Mouse (Mus musculus) myocyte (in vitro differentiated cells): ENCODE results near the gene Msrb3. TPM values are rescaled to one million over a fixed set of nuclear protein-coding genes. Genes with fewer than 3 reads are reported as not detected.

Experiments used
- H3K27me3 ChIP-seq: one replicate; pipeline ENCODE4 v1.6.1; 2011; ENCODE audit not compliant: control insufficient read depth, insufficient read depth, insufficient read length
- H3K36me3 ChIP-seq: one replicate; pipeline ENCODE4 v1.6.1; 2011; ENCODE audit not compliant: control insufficient read depth, insufficient read depth
- H3K4me2 ChIP-seq: one replicate; pipeline ENCODE4 v1.6.1; 2011; ENCODE audit warnings: low read depth, control low read depth
- H3K4me3 ChIP-seq: one replicate; pipeline ENCODE4 v1.5.1; 2011; ENCODE audit warnings: mild to moderate bottlenecking, control low read depth, moderate library complexity
- H3K79me2 ChIP-seq: one replicate; pipeline ENCODE4 v1.6.1; 2011; ENCODE audit not compliant: control insufficient read depth, insufficient read depth
- H3ac ChIP-seq: one replicate; pipeline ENCODE4 v1.6.1; 2011; ENCODE audit not compliant: control insufficient read depth, insufficient read length
- CEBPB ChIP-seq: IDR thresholded peaks from 2 replicates; pipeline ENCODE4 v1.6.1; 2011; ENCODE audit warnings: mild to moderate bottlenecking, moderate library complexity; ENCODE audit not compliant: poor library complexity, insufficient read depth, severe bottlenecking
- E2F4 ChIP-seq: IDR thresholded peaks from one replicate; pipeline ENCODE4 v1.6.1; 2011; ENCODE audit warnings: mild to moderate bottlenecking, control low read depth, moderate library complexity; ENCODE audit not compliant: insufficient read depth
- MAX ChIP-seq: IDR thresholded peaks from one replicate; pipeline ENCODE4 v1.6.1; 2011; ENCODE audit warnings: low read depth, mild to moderate bottlenecking, control low read depth
- MYOD1 ChIP-seq, 3 experiments: IDR thresholded peaks; one replicate each; pipeline ENCODE4 v1.6.1; 2011; ENCODE audit warnings: control low read depth in 2 of 3, low read depth in 2 of 3, mild to moderate bottlenecking in 2 of 3, moderate library complexity in 1 of 3; ENCODE audit not compliant: insufficient read length in 2 of 3, control insufficient read depth in 1 of 3
- MYOG ChIP-seq, 3 experiments: IDR thresholded peaks; one replicate each; pipeline ENCODE4 v1.6.1; 2011; ENCODE audit warnings: control low read depth in 2 of 3, low read depth in 2 of 3, mild to moderate bottlenecking in 2 of 3; ENCODE audit not compliant: insufficient read length in 2 of 3, control insufficient read depth in 1 of 3, insufficient read depth in 1 of 3
- POLR2A ChIP-seq: IDR thresholded peaks from one replicate; pipeline ENCODE4 v1.6.1; 2011; ENCODE audit warnings: low read depth, mild to moderate bottlenecking, control low read depth, moderate library complexity; ENCODE audit not compliant: insufficient read length
- POLR2AphosphoS2 ChIP-seq: IDR thresholded peaks from one replicate; pipeline ENCODE4 v1.6.1; 2011; ENCODE audit warnings: low read depth, control low read depth; ENCODE audit not compliant: insufficient read length
- REST ChIP-seq: IDR thresholded peaks from one replicate; pipeline ENCODE4 v1.6.1; 2011; ENCODE audit warnings: mild to moderate bottlenecking, control low read depth, moderate library complexity; ENCODE audit not compliant: insufficient read depth, insufficient read length
- SRF ChIP-seq: IDR thresholded peaks from one replicate; pipeline ENCODE4 v1.6.1; 2011; ENCODE audit warnings: low read depth; ENCODE audit not compliant: control insufficient read depth, insufficient read length
- TCF12 ChIP-seq: IDR thresholded peaks from one replicate; pipeline ENCODE4 v1.6.1; 2011; ENCODE audit warnings: mild to moderate bottlenecking, control low read depth; ENCODE audit not compliant: poor library complexity, insufficient read depth, severe bottlenecking
- TCF3 ChIP-seq: IDR thresholded peaks from one replicate; pipeline ENCODE4 v1.6.1; 2011; ENCODE audit warnings: low read depth, control low read depth; ENCODE audit not compliant: insufficient read length
- USF1 ChIP-seq: IDR thresholded peaks from one replicate; pipeline ENCODE4 v1.6.1; 2011; ENCODE audit warnings: low read depth, mild to moderate bottlenecking, control low read depth, moderate library complexity
- polyA plus RNA-seq: library from polyadenylated mRNA; unstranded; fragments of >200 nt; fragmentation: generic; extraction: Trizol; gene quantifications from one replicate; pipeline ENCODE4 v1.2.1, GENCODE M21; 2012; ENCODE audit warnings: missing spikeins

Msrb3 gene
- polyA plus RNA-seq, 1 experiment, result 8.5 TPM

- Histone ChIP-seq H3K4me3 (no peak overlapping the region), H3K79me2 (no peaks in the 10 kb centered on the region), H3ac (no peak overlapping the region), H3K4me2 (no peak overlapping the region), H3K27me3 (no peaks in the 10 kb centered on the region), H3K36me3 (peaks cover 30% of the 10 kb centered on the region)
- TF ChIP-seq POLR2AphosphoS2 (no peak), TCF12 (no peak), MYOD1 (IDR thresholded peaks at IDR 0.05; ENCODE audit: control insufficient read depth in 1 of 3, insufficient read length in 2 of 3, low read depth in 2 of 3) (no peak), REST (no peak), POLR2A (no peak), E2F4 (no peak), MYOG (IDR thresholded peaks at IDR 0.05; ENCODE audit: control insufficient read depth in 1 of 3, insufficient read depth in 1 of 3, insufficient read length in 2 of 3, low read depth in 2 of 3) (no peak), CEBPB (no peak), SRF (no peak), TCF3 (no peak), MAX (no peak), USF1 (no peak)
Measured at GRCm38 (mm10) chr10:120926156-120926555, 27.3 kb upstream of the Msrb3 start.

- H3ac ChIP-seq, result no peak overlapping the region
- H3K4me3 ChIP-seq, result no peak overlapping the region
- H3K27me3 ChIP-seq, result no peaks in the 10 kb centered on the region
- TF ChIP-seq MAX, result no peak
- no peak for TF ChIP-seq CEBPB
- no peak for TF ChIP-seq USF1
- no peak for TF ChIP-seq TCF12
- TF ChIP-seq POLR2A, result no peak
- no peak for TF ChIP-seq E2F4
- no peak for TF ChIP-seq MYOG (IDR thresholded peaks at IDR 0.05; ENCODE audit: control insufficient read depth in 1 of 3, insufficient read depth in 1 of 3, insufficient read length in 2 of 3, low read depth in 2 of 3)
- TF ChIP-seq TCF3, result no peak
- no peak for TF ChIP-seq REST
- no peak for TF ChIP-seq MYOD1 (IDR thresholded peaks at IDR 0.05; ENCODE audit: control insufficient read depth in 1 of 3, insufficient read length in 2 of 3, low read depth in 2 of 3)
- TF ChIP-seq SRF, result no peak
- no peak for TF ChIP-seq POLR2AphosphoS2
- H3K79me2 ChIP-seq, result no peaks in the 10 kb centered on the region
- H3K4me2 ChIP-seq, result no peak overlapping the region
- H3K36me3 ChIP-seq, result peaks cover 30% of the 10 kb centered on the region
Measured at GRCm38 (mm10) chr10:120921501-120921900, 22.6 kb upstream of the Msrb3 start.

- no peak for TF ChIP-seq MYOG (IDR thresholded peaks at IDR 0.05; ENCODE audit: control insufficient read depth in 1 of 3, insufficient read depth in 1 of 3, insufficient read length in 2 of 3, low read depth in 2 of 3)
- TF ChIP-seq TCF12, result no peak
- TF ChIP-seq CEBPB, result no peak
- no peak for TF ChIP-seq SRF
- TF ChIP-seq USF1, result no peak
- no peak for TF ChIP-seq POLR2AphosphoS2
- no peak for TF ChIP-seq TCF3
- no peak for TF ChIP-seq MAX
- TF ChIP-seq POLR2A, result no peak
- no peak for TF ChIP-seq MYOD1 (IDR thresholded peaks at IDR 0.05; ENCODE audit: control insufficient read depth in 1 of 3, insufficient read length in 2 of 3, low read depth in 2 of 3)
- TF ChIP-seq E2F4, result no peak
- no peak for TF ChIP-seq REST
- Histone ChIP-seq H3ac (no peak overlapping the region), H3K4me2 (no peak overlapping the region), H3K36me3 (peaks cover 25% of the 10 kb centered on the region), H3K79me2 (no peaks in the 10 kb centered on the region), H3K4me3 (no peak overlapping the region), H3K27me3 (no peaks in the 10 kb centered on the region)
Measured at GRCm38 (mm10) chr10:120920604-120921003, 21.7 kb upstream of the Msrb3 start.

- no peak overlapping the region for H3K4me2 ChIP-seq
- H3K27me3 ChIP-seq, result no peaks in the 10 kb centered on the region
- no peak overlapping the region for H3ac ChIP-seq
- TF ChIP-seq USF1, result no peak
- TF ChIP-seq POLR2AphosphoS2, result no peak
- TF ChIP-seq TCF3, result no peak
- no peak for TF ChIP-seq SRF
- TF ChIP-seq POLR2A, result no peak
- TF ChIP-seq REST, result no peak
- TF ChIP-seq E2F4, result no peak
- TF ChIP-seq MYOD1 (IDR thresholded peaks at IDR 0.05; ENCODE audit: control insufficient read depth in 1 of 3, insufficient read length in 2 of 3, low read depth in 2 of 3), result no peak
- TF ChIP-seq CEBPB, result no peak
- TF ChIP-seq MYOG (IDR thresholded peaks at IDR 0.05; ENCODE audit: control insufficient read depth in 1 of 3, insufficient read depth in 1 of 3, insufficient read length in 2 of 3, low read depth in 2 of 3), result no peak
- TF ChIP-seq MAX, result no peak
- TF ChIP-seq TCF12, result no peak
- H3K79me2 ChIP-seq, result no peaks in the 10 kb centered on the region
- H3K4me3 ChIP-seq, result no peak overlapping the region
- peaks cover 7% of the 10 kb centered on the region for H3K36me3 ChIP-seq
Measured at GRCm38 (mm10) chr10:120916250-120916649, 17.3 kb upstream of the Msrb3 start.

- H3K27me3 ChIP-seq, result no peaks in the 10 kb centered on the region
- H3K36me3 ChIP-seq, result no peaks in the 10 kb centered on the region
- H3K79me2 ChIP-seq, result no peaks in the 10 kb centered on the region
- no peak overlapping the region for H3K4me3 ChIP-seq
- no peak for TF ChIP-seq TCF12
- no peak overlapping the region for H3ac ChIP-seq
- no peak overlapping the region for H3K4me2 ChIP-seq
Measured at GRCm38 (mm10) chr10:120914948-120915631, 16.2 kb upstream of the Msrb3 start.
